Mouse (Mus musculus): Measurements from ENCODE around the gene Ercc6. TPM values are rescaled to one million over a fixed set of nuclear protein-coding genes. Genes with fewer than 3 reads are reported as not detected.
A peak's percentile ranks its signal among the peaks of the same experiment; 100 is the strongest.

Gene Ercc6
- polyA plus RNA-seq, 1 experiment = 5.9 TPM

DNA sequence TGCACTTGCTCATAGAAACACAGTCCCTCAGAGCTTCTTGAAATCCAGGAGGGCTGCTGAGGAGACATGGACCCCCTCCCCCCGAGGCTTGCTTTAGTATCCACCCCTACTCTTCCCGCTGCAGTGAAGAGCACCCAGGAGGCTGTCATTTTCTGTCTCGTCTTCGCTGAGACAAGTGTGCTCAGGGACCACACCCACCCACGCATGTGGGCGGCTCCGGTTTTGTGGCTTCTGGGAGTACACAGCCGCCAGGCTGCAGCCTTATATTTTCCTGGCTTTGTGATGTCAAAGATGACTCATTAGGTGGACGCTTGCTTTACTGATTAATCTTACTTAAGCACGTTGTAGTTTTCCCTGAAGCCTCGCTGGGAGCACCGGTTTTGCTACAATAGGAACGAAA, 20.8 kb upstream of the Ercc6 start:
- Histone ChIP-seq H3K27ac (ENCODE audit: insufficient read depth, low read depth, low read length) (no peak overlapping the region), H3K4me3 (ENCODE audit: insufficient read depth, low read length) (peak overlapping the region; percentile 41), H3K4me1 (ENCODE audit: control insufficient read depth, insufficient read depth, low read length) (peaks cover 20% of the 10 kb centered on the region)
- TF ChIP-seq CTCF (IDR thresholded peaks at IDR 0.05; ENCODE audit: low read depth, low read length) (no peak), POLR2A (IDR thresholded peaks at IDR 0.05; ENCODE audit: borderline replicate concordance, low read depth, low read length) (no peak)

DNA sequence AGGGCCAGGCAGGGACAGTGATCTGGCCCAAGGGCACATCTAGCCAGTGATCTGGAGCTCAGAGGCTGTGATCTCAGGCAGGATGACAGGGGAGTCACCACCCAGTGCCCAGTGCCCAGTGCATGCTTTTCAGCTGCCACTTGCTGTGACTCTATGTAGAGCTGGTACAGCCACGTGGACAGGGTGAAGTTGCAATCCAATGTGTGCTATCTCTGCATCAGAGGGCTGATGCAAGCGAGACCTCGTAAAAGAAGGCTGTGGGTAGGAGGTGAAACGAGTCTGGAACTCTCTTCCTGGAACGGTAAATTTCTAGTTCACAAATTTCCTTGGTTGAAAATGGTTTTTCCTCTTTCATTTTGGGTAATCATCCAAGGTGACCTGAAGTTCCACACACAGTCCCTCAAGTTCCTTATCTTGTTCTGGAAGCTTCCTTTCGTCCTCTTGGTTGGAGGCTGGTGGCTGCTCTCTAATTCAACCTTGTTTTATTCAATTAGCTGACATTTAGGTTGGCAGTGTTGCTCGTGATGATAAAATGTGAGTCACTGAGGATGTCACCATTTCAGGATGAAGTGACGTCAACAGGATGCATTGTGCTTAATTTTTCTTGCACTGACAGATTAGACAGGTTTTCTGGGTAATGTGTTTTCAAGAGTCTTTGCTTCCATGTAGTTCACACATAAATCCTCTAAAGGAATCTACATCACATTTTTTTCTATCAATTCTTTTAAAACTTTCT, 17.0 kb upstream of the Ercc6 start:
- no peak overlapping the region for H3K4me3 ChIP-seq (ENCODE audit: insufficient read depth, low read length)
- TF ChIP-seq CTCF (IDR thresholded peaks at IDR 0.05; ENCODE audit: low read depth, low read length) (no peak), POLR2A (IDR thresholded peaks at IDR 0.05; ENCODE audit: borderline replicate concordance, low read depth, low read length) (no peak)
- no peak overlapping the region for H3K27ac ChIP-seq (ENCODE audit: insufficient read depth, low read depth, low read length)
- H3K4me1 ChIP-seq (ENCODE audit: control insufficient read depth, insufficient read depth, low read length) = peaks cover 17% of the 10 kb centered on the region

DNA sequence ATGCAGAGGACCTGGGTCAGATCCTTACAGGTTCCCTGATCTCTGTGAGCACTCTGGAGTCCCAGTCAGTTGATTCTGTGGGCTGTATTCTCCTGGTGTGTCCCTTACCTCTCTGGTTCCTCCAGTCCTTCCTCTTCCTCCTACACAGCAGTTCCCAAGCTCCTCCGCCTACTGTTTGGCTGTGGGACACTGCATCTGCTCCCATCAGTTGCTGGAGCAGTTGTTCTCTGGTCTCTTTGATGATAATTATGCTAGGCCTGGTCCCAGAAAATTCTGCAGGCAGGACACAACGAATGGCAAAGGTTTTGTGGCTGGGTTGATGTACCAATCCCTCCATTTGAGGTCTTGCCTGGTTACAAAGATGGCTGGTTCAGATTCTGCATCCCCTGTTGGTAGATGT, 12.0 kb upstream of the Ercc6 start:
- Histone ChIP-seq H3K4me3 (ENCODE audit: insufficient read depth, low read length) (no peak overlapping the region), H3K4me1 (ENCODE audit: control insufficient read depth, insufficient read depth, low read length) (peaks cover 7% of the 10 kb centered on the region), H3K27ac (ENCODE audit: insufficient read depth, low read depth, low read length) (no peak overlapping the region)
- no peak for TF ChIP-seq POLR2A (IDR thresholded peaks at IDR 0.05; ENCODE audit: borderline replicate concordance, low read depth, low read length)
- TF ChIP-seq CTCF (IDR thresholded peaks at IDR 0.05; ENCODE audit: low read depth, low read length) = no peak

DNA sequence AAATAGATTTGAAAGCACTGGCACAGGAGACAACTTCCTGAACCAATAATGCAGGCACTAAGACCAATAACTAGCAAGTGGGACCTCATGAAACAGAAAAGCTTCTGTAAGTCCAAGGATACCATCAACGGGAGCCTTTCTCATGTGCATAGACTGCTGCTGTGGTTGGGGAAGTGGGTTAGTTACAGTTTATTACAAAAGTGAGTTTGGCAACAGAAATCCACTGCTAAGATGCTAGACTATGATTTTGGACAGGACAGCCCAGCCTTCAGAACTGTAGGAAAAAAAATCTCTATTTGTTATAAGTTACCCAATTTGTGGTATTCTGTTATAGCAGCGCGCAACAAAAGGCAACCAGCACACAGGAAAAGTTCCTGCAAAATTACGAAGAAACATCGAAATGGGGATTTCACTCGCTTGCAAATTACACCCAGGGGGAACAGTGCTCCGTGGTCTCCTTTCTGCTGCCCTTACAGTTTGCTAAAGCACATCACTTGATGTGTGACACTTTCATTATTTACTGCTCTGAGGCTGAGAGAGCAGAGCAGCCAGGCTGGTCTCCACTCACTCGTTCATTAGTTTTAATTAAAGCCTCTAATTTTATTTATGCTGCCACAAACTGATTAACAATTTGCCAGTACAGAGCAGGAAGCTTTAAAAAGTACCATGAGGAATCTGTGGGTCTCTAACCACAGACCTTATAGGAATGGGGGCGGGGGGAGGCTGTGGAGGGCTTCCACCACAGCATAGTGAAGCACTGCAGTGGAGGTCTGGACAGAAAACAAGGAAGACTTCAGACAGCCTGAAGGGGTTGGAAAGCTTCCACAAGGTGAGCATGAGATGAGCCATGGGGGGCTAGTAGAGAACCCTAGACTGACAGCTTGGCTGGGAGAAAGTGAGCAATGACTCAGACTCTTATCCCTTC, 10.3 kb upstream of the Ercc6 start:
- TF ChIP-seq POLR2A (IDR thresholded peaks at IDR 0.05; ENCODE audit: borderline replicate concordance, low read depth, low read length) (no peak), CTCF (IDR thresholded peaks at IDR 0.05; ENCODE audit: low read depth, low read length) (no peak)
- Histone ChIP-seq H3K4me3 (ENCODE audit: insufficient read depth, low read length) (no peak overlapping the region), H3K27ac (ENCODE audit: insufficient read depth, low read depth, low read length) (no peak overlapping the region), H3K4me1 (ENCODE audit: control insufficient read depth, insufficient read depth, low read length) (peaks cover 8% of the 10 kb centered on the region)

DNA sequence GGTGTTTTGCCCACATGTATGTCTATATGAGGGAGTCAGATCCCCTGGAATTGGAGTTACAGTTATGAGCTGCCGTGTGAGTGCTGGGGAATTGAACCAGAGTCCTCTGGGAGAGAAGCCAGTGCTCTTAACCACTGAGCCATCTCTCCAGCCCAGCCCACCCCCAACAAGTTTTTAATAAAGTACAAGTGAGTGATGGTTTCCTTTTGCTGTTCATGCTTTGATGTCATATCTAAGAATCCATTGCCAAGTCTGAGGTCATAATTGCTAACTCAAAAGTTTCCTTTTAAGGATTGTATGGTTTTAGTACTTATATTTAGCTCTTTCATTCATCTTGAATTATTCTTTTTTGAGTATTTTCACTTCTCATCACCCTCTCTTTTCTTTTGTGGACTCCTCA, 9.4 kb upstream of the Ercc6 start:
- TF ChIP-seq POLR2A (IDR thresholded peaks at IDR 0.05; ENCODE audit: borderline replicate concordance, low read depth, low read length) (no peak), CTCF (IDR thresholded peaks at IDR 0.05; ENCODE audit: low read depth, low read length) (no peak)
- Histone ChIP-seq H3K4me1 (ENCODE audit: control insufficient read depth, insufficient read depth, low read length) (peaks cover 17% of the 10 kb centered on the region), H3K27ac (ENCODE audit: insufficient read depth, low read depth, low read length) (no peak overlapping the region), H3K4me3 (ENCODE audit: insufficient read depth, low read length) (no peak overlapping the region)

DNA sequence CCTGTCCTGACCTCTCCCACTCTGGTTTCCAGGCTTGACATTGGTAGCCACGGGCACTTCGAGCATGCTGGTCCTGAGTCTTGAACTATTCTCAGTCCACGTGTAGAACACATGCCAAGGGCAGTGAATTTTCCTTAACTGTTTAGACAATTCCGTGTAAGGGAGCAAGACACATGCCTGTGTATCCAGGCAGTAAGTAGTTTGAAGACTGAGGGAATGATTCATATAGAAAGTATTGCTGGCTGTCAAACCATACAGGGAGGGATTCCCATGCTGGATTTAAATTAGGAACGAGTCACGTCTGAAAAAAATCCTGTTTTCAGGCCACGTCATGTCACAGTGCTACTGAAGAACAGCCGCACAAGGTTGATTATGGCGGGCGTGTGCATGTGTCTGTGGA, 7.0 kb upstream of the Ercc6 start:
- no peak for TF ChIP-seq POLR2A (IDR thresholded peaks at IDR 0.05; ENCODE audit: borderline replicate concordance, low read depth, low read length)
- no peak for TF ChIP-seq CTCF (IDR thresholded peaks at IDR 0.05; ENCODE audit: low read depth, low read length)
- no peak overlapping the region for H3K4me3 ChIP-seq (ENCODE audit: insufficient read depth, low read length)
- H3K4me1 ChIP-seq (ENCODE audit: control insufficient read depth, insufficient read depth, low read length) = peaks cover 25% of the 10 kb centered on the region
- H3K27ac ChIP-seq (ENCODE audit: insufficient read depth, low read depth, low read length) = no peak overlapping the region

DNA sequence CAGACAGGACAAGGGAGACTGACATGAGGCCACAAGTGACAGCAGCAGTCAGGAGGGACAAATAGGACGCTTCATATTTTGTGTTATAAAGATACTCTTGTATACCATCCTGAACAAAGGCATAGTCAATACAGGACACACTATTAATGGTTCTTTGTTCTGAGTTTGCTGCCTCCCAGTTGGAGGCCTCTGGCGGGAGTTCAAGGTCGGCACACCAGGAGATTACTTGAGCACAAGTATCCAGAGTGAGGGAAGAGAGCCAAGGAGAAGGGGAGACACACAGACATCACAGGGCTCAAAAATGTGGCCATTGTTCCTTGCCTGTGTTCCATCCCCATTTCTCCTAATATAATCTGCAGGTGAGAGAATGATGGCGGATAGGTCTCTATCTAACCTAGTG, 6.1 kb upstream of the Ercc6 start:
- no peak overlapping the region for H3K27ac ChIP-seq (ENCODE audit: insufficient read depth, low read depth, low read length)

DNA sequence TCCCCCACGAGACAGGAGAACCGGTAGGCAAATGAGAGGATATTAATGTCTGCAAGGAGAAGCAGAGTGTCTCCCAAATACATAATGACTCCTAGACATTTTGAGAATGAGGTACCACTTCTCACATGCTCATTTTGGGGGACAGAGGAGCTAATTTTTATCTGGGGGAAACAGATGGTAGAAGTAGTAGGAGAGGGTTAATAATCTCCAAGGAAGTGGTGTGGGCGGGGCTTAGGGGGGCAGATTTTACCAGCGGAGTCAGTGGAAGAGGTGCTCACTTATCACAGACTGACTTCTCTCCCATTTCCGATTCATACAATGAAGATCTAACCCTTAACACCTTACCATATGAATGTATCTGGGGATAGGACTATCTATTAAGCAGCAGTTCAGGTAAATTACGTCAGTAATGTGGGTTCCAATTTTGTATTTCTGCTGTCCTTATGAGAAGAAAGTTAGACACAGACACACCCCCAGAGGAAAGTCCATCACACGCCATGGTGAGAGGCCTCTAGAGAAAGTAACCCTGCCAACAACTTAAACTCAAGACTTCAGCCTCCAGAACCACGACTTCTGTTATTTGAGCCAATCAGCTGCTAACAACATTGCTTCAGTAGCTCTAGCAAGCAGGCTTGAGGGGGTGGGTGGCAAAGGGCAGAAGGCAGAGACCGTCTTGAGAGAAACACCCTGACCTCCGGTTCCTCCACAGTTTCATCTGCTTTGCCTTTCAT, 5.1 kb upstream of the Ercc6 start:
- TF ChIP-seq CTCF (IDR thresholded peaks at IDR 0.05; ENCODE audit: low read depth, low read length) (no peak), POLR2A (IDR thresholded peaks at IDR 0.05; ENCODE audit: borderline replicate concordance, low read depth, low read length) (no peak)
- Histone ChIP-seq H3K4me3 (ENCODE audit: insufficient read depth, low read length) (no peak overlapping the region), H3K4me1 (ENCODE audit: control insufficient read depth, insufficient read depth, low read length) (peaks cover 26% of the 10 kb centered on the region), H3K27ac (ENCODE audit: insufficient read depth, low read depth, low read length) (no peak overlapping the region)

More for the DNA sequence above, 6.1 kb upstream of the Ercc6 start:
- no peak overlapping the region for H3K4me3 ChIP-seq (ENCODE audit: insufficient read depth, low read length)
- TF ChIP-seq POLR2A (IDR thresholded peaks at IDR 0.05; ENCODE audit: borderline replicate concordance, low read depth, low read length) (no peak), CTCF (IDR thresholded peaks at IDR 0.05; ENCODE audit: low read depth, low read length) (no peak)
- peaks cover 25% of the 10 kb centered on the region for H3K4me1 ChIP-seq (ENCODE audit: control insufficient read depth, insufficient read depth, low read length)

DNA sequence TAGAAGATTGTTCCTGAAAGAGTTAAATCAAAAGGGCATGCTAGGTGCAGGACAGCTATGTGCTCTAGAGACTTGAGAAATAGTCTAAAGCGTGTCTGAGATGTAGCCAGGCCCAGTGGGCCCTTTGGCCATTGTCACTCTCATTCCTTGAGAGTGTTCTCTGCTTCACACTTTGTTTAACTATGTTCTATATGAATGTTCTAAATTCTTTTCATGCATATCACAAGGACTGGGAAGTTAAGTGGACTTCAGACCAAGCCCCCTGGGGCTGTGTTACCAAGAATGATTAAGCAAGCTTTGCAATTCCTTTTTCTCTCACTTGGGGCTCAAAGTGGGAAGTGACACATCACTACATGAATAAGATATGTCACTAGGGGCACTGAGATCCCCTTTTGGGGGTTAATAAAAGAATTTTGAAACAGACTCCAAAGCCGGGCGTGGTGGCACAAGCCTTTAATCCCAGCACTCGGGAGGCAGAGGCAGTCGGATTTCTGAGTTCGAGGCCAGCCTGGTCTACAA, 3.8 kb upstream of the Ercc6 start:
- H3K27ac ChIP-seq (ENCODE audit: insufficient read depth, low read depth, low read length) = no peak overlapping the region
- no peak overlapping the region for H3K4me3 ChIP-seq (ENCODE audit: insufficient read depth, low read length)
- TF ChIP-seq POLR2A (IDR thresholded peaks at IDR 0.05; ENCODE audit: borderline replicate concordance, low read depth, low read length) (no peak), CTCF (IDR thresholded peaks at IDR 0.05; ENCODE audit: low read depth, low read length) (no peak)
- H3K4me1 ChIP-seq (ENCODE audit: control insufficient read depth, insufficient read depth, low read length) = peaks cover 27% of the 10 kb centered on the region
